Mouse (Mus musculus): ENCODE results near the gene Fbxw2.
"Not testable (repeated sequence)": the region's sequence is repeated elsewhere in the genome, so short reads cannot be mapped to it uniquely, and the experiment has no call there.

DNA sequence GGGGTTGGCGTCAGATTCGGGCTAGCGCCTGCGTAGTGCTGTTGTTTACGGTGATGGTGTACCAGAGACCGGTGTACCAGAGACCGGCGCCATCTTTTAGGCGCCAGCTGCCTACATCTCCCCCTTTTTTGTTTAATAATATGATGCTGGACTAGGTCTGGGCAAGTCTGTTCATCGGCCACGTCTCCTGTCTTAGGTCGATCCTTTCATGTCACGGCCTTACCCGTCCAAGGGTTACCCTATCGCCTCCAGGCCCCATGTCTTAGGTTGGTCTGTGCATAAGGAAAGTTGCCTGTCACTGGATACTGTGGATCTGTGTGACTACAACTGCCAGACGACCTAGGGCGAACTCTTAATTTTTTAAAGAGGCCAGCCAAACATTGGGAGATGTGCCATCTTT, 4.0 kb upstream of the Fbxw2 start:
- not testable (repeated sequence) for TF ChIP-seq SMC3 (IDR thresholded peaks at IDR 0.05; ENCODE audit: low read depth, low read length); USF1 (IDR thresholded peaks at IDR 0.05; ENCODE audit: low read depth, low read length); TCF12 (IDR thresholded peaks at IDR 0.05; ENCODE audit: low read depth, low read length); CTCF (conservative IDR thresholded peaks at IDR 0.05 in 1 of 2, IDR thresholded peaks at IDR 0.05 in 1 of 2; ENCODE audit: low read depth in 2 of 2, low read length in 2 of 2); ZKSCAN1 (IDR thresholded peaks at IDR 0.05; ENCODE audit: borderline replicate concordance, low read depth, low read length); POLR2A (IDR thresholded peaks at IDR 0.05; ENCODE audit: low read depth, low read length); EP300 (IDR thresholded peaks at IDR 0.05; ENCODE audit: low read length); E2F4 (IDR thresholded peaks at IDR 0.05; ENCODE audit: insufficient replicate concordance, low read depth, low read length); MAX (IDR thresholded peaks at IDR 0.05; ENCODE audit: low read length); CHD1 (IDR thresholded peaks at IDR 0.05; ENCODE audit: low read depth, low read length); KAT2A (IDR thresholded peaks at IDR 0.05; ENCODE audit: insufficient replicate concordance, low read length); SIN3A (IDR thresholded peaks at IDR 0.05; ENCODE audit: low read length); JUND (conservative IDR thresholded peaks at IDR 0.05; ENCODE audit: low read depth, low read length); UBTF (IDR thresholded peaks at IDR 0.05; ENCODE audit: low read depth, low read length)
